Mouse (Mus musculus) ES-Bruce4 (cell line): ENCODE data around the gene Cyb5r4. TPM values are rescaled to one million over a fixed set of nuclear protein-coding genes. Genes with fewer than 3 reads are reported as not detected.

Experiments
- H3K27ac ChIP-seq: 2 replicates; pipeline ENCODE4 v1.5.1; 2012; ENCODE audit warnings: low read length, inconsistent platforms; ENCODE audit not compliant: insufficient read depth
- H3K27me3 ChIP-seq: 2 replicates; pipeline ENCODE4 v1.6.1; 2012; ENCODE audit warnings: mild to moderate bottlenecking, low read length, inconsistent platforms; ENCODE audit not compliant: control insufficient read depth, poor library complexity, insufficient read depth, severe bottlenecking
- H3K36me3 ChIP-seq: 2 replicates; pipeline ENCODE4 v1.6.1; 2012; ENCODE audit warnings: inconsistent platforms, mild to moderate bottlenecking, low read length, moderate library complexity; ENCODE audit not compliant: control insufficient read depth, poor library complexity, insufficient read depth, severe bottlenecking
- H3K4me1 ChIP-seq: one replicate; pipeline ENCODE4 v1.8.1; 2011; ENCODE audit warnings: low read length; ENCODE audit not compliant: control insufficient read depth, insufficient read depth
- H3K4me3 ChIP-seq: 2 replicates; pipeline ENCODE4 v1.5.1; 2011; ENCODE audit warnings: low read depth, mild to moderate bottlenecking, low read length
- H3K9ac ChIP-seq: 2 replicates; pipeline ENCODE4 v1.6.1; 2012; ENCODE audit warnings: low read depth, mild to moderate bottlenecking, inconsistent platforms; ENCODE audit not compliant: poor library complexity, severe bottlenecking
- H3K9me3 ChIP-seq: replicated peaks from 2 replicates; pipeline ENCODE4 v1.6.1; 2012; ENCODE audit warnings: mild to moderate bottlenecking, low read length, inconsistent platforms; ENCODE audit not compliant: control insufficient read depth, poor library complexity, insufficient read depth, severe bottlenecking
- CTCF ChIP-seq: IDR thresholded peaks from one replicate; pipeline ENCODE4 v1.8.1; 2011; ENCODE audit warnings: low read depth, low read length
- EP300 ChIP-seq: IDR thresholded peaks from 2 replicates; pipeline ENCODE4 v1.6.1; 2011; ENCODE audit warnings: low read depth, low read length; ENCODE audit not compliant: insufficient read depth
- POLR2A ChIP-seq: IDR thresholded peaks from one replicate; pipeline ENCODE4 v1.8.1; 2011; ENCODE audit warnings: low read length; ENCODE audit not compliant: insufficient read depth
- polyA plus RNA-seq: library from polyadenylated mRNA; stranded (reverse); fragments of >200 nt; gene quantifications from 2 replicates; pipeline ENCODE4 v1.2.4, GENCODE M21; 2011; ENCODE audit warnings: low read depth; ENCODE audit not compliant: missing spikeins, insufficient read depth, insufficient read length

The Cyb5r4 gene
- polyA plus RNA-seq, 1 experiment = 51.0 TPM

- TF ChIP-seq CTCF (no peak), POLR2A (no peak), EP300 (no peak)
Observed at GRCm38 (mm10) chr9:87008919-87009318, 12.9 kb upstream of the Cyb5r4 start.

DNA sequence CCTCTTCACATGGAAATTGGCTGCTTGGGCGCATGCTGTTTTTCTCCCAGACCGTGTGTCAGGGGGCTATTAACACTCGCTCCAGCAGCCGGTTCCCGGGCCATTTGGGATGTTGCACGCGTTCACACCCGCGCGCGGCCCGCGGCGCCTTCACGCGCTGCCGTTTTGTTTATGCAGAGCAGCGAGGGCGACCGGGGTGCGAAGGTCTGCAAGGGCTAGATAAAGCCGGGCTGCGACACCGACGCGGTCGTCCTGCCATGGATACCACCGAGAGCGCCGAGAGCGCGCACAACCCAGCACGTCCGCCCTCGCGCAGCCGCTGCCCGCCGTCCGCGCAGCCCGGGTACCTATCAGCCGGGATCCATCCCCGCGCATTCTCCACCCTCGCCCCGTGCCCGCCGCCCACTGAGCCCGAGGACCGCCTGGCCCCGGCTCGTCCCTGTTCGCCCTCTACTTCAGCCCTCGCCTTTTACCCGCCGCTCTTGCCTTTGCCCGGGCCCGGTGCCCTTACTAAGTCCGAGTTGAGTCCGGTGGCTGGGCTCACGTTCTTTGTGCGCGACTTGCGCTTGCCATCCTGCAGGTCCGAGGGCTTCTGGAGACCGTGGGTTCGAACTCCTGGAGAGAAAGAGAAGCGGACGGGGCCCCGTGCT lies 6.4 kb upstream of the Cyb5r4 start, which contains the start of gene Ripply2:
Ripply2 (plus strand) TSS at position 250 of the 650 bp plus-strand sequence.
- peak within 1 kb of the TSS; percentile 59 for H3K4me3 ChIP-seq
- H3K4me1 ChIP-seq = no peaks in the 10 kb centered on the region
- no peaks in the 10 kb centered on the region for H3K9me3 ChIP-seq
- TF ChIP-seq CTCF (no peak), POLR2A (no peak), EP300 (no peak)
- H3K36me3 ChIP-seq = no peaks in the 10 kb centered on the region
- H3K9ac ChIP-seq = peak within 1 kb of the TSS; percentile 46
- H3K27ac ChIP-seq = no peak within 1 kb of the TSS
- H3K27me3 ChIP-seq = peaks cover 5% of the 10 kb centered on the region

More at GRCm38 (mm10) chr9:87008919-87009318, 12.9 kb upstream of the Cyb5r4 start:
- Histone ChIP-seq H3K27me3 (peaks cover under 1% of the 10 kb centered on the region; the same call in 1 of the 2 replicates), H3K4me1 (no peaks in the 10 kb centered on the region), H3K27ac (no peak overlapping the region), H3K36me3 (no peaks in the 10 kb centered on the region), H3K9me3 (no peaks in the 10 kb centered on the region), H3K4me3 (no peak overlapping the region), H3K9ac (no peak overlapping the region)

- no peaks in the 10 kb centered on the region for H3K36me3 ChIP-seq
- peak overlapping the region; percentile 46 for H3K9ac ChIP-seq
- no peak overlapping the region for H3K27ac ChIP-seq
- no peaks in the 10 kb centered on the region for H3K9me3 ChIP-seq
- H3K27me3 ChIP-seq = peaks cover 5% of the 10 kb centered on the region
- H3K4me1 ChIP-seq = no peaks in the 10 kb centered on the region
- H3K4me3 ChIP-seq = peak overlapping the region; percentile 59
- no peak for TF ChIP-seq CTCF
- no peak for TF ChIP-seq POLR2A
- TF ChIP-seq EP300 = no peak
Observed at GRCm38 (mm10) chr9:87015938-87016294, 5.9 kb upstream of the Cyb5r4 start.

DNA sequence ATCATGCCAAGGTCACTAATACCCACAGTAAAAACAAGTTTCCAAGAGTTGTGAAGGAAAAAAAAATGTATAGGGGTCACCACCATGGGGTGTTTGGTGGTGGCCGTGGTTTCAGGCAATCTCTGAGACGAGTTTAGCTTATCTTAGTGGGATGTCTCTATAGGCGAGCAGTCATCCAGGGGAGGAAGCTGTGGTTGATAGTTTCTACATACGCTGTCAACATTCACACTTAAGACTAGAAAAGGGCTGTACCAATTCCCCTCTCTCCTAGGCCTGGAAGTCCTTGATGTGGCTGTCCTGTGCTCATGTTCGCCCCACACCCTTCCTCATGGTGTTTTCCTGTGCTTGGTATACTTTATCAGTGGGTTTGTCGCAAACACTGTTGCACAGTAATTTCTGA lies 4.0 kb downstream of the Cyb5r4 start:
- TF ChIP-seq POLR2A = no peak
- TF ChIP-seq EP300 = no peak
- no peak for TF ChIP-seq CTCF
- H3K36me3 ChIP-seq = no peaks in the 10 kb centered on the region; the same call in 1 of the 2 replicates
- no peak overlapping the region for H3K4me3 ChIP-seq
- no peaks in the 10 kb centered on the region for H3K9me3 ChIP-seq
- H3K4me1 ChIP-seq = no peaks in the 10 kb centered on the region
- no peak overlapping the region for H3K9ac ChIP-seq
- H3K27ac ChIP-seq = no peak overlapping the region
- no peaks in the 10 kb centered on the region for H3K27me3 ChIP-seq

- H3K9ac ChIP-seq = no peak overlapping the region
- no peaks in the 10 kb centered on the region for H3K27me3 ChIP-seq
- peak; percentile 44 for TF ChIP-seq CTCF
- TF ChIP-seq POLR2A = no peak
- no peak overlapping the region for H3K4me3 ChIP-seq
- no peaks in the 10 kb centered on the region; the same call in 1 of the 2 replicates for H3K36me3 ChIP-seq
- no peaks in the 10 kb centered on the region for H3K9me3 ChIP-seq
- no peak overlapping the region for H3K27ac ChIP-seq
- no peaks in the 10 kb centered on the region for H3K4me1 ChIP-seq
Observed at GRCm38 (mm10) chr9:87027423-87028084, 5.7 kb downstream of the Cyb5r4 start.

DNA sequence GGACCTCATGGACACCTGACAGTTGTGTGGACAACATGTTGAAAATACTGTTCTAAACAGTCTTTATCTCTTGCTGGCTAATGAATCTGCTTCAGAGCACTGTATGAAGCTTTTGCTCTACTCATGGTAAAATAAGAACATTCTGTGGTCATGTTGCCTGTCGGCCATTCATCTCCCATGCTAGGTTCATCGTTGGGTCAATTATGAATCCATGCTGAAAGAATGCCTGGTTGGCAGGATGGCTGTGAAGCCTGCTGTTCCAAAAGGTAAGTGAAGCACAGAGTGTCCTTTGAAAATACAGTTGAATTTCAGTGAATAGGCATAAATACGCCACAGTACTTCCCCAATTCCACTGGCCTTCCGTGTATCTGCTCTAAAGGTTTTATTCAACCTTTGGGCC lies 10.4 kb downstream of the Cyb5r4 start:
- Histone ChIP-seq H3K36me3 (no peaks in the 10 kb centered on the region; the same call in 1 of the 2 replicates), H3K27me3 (no peaks in the 10 kb centered on the region), H3K4me1 (no peaks in the 10 kb centered on the region), H3K9ac (no peak overlapping the region), H3K9me3 (no peaks in the 10 kb centered on the region), H3K27ac (no peak overlapping the region), H3K4me3 (no peak overlapping the region)
- no peak for TF ChIP-seq EP300
- no peak for TF ChIP-seq CTCF
- no peak for TF ChIP-seq POLR2A
